Mouse (Mus musculus) forebrain, embryonic 12.5 days (tissue): ENCODE measurements at regions not wholly inside any gene's neighbourhood (a gene's known extent, or its start where the extent isn't known, plus 50 kb on each side); places are given as distances from the start of the nearest gene placed in this dataset.
"Not testable (repeated sequence)": the region's sequence is repeated elsewhere in the genome, so short reads cannot be mapped to it uniquely, and the experiment has no call there.

Experiments
- ATAC-seq: fragments of 200-750 bp; cut with Nextera tagmentation; 2 replicates; pipeline ENCODE4 v1.8.0; 2017; ENCODE audit warnings: moderate TSS enrichment; ENCODE audit not compliant: low FRiP score
- H3K27ac ChIP-seq: fragments of 300-500 bp; sonication (generic); 2 replicates; pipeline ENCODE4 v1.5.1; 2016; ENCODE audit warnings: mild to moderate bottlenecking
- H3K27me3 ChIP-seq: fragments of 300-500 bp; sonication (generic); 2 replicates; pipeline ENCODE4 v1.6.1; 2016; ENCODE audit warnings: mild to moderate bottlenecking
- H3K36me3 ChIP-seq: fragments of 300-500 bp; sonication (generic); replicated peaks from 2 replicates; pipeline ENCODE4 v1.6.1; 2016; ENCODE audit warnings: mild to moderate bottlenecking
- H3K4me1 ChIP-seq: fragments of 300-500 bp; sonication (generic); 2 replicates; pipeline ENCODE4 v1.6.1; 2016
- H3K4me2 ChIP-seq: fragments of 300-500 bp; sonication (generic); 2 replicates; pipeline ENCODE4 v1.6.1; 2016; ENCODE audit warnings: mild to moderate bottlenecking, moderate library complexity
- H3K4me3 ChIP-seq: fragments of 300-500 bp; sonication (generic); replicated peaks from 2 replicates; pipeline ENCODE4 v1.5.1; 2016; ENCODE audit warnings: mild to moderate bottlenecking
- H3K9ac ChIP-seq: fragments of 300-500 bp; sonication (generic); 2 replicates; pipeline ENCODE4 v1.6.1; 2016; ENCODE audit warnings: mild to moderate bottlenecking
- H3K9me3 ChIP-seq: fragments of 300-500 bp; sonication (generic); 2 replicates; pipeline ENCODE4 v1.6.1; 2016
- WGBS: fragments of 180-500 bp; shearing (Covaris S2); methylation state at CpG from one replicate; pipeline ENCODE4 v1.1.7; 2016; 5-methylcytosine and 5-hydroxymethylcytosine counted together

DNA sequence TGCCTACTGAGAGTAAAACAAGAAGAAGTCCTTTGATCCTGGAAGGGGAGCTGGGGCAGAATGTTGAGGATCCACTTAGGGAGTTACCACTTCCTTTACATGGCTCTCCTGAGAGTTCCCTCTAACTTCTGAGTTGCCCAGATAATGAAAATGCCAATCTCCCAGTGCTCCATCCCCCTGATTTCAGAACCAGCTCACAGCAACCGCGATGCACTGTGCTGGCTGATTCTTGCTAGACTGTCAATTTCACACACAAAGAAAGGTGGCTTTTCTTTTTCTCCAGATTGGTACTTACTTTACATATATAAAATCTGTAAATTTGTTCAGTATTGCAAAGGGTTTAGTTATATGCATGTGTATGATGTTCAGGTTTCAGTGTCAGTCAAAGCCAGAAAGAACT lies 1248.1 kb upstream of the Adam24 start:
- Histone ChIP-seq H3K36me3 (no peaks in the 10 kb centered on the region), H3K27me3 (no peaks in the 10 kb centered on the region), H3K9ac (no peak overlapping the region), H3K4me1 (no peaks in the 10 kb centered on the region), H3K4me2 (no peak overlapping the region), H3K4me3 (no peak overlapping the region), H3K27ac (no peak overlapping the region), H3K9me3 (no peaks in the 10 kb centered on the region)
- ATAC-seq, result no peak
- 79% methylated on average over 2 of the region's 2 CpGs for WGBS

DNA sequence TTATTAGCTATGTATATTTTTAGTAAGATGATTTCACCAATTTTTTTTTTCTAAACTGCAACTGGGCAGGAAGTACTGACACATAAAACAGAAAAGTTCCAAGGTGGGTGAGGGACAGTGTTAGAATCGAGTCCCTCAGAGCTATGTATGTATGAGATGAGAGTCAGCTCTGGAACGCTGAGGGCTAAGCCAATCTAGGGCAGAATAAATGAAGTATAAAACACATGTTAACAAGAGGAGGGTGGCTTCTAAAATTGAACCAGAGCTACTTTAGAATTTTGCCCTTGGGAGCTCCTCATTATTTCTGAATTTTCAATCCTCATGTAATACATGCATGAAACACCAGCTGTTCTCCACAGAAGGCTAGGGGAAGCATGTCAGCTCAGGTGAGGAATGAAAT lies 1247.5 kb upstream of the Adam24 start:
- Histone ChIP-seq H3K27ac (no peak overlapping the region), H3K4me1 (no peaks in the 10 kb centered on the region), H3K9ac (no peak overlapping the region), H3K4me3 (no peak overlapping the region), H3K9me3 (no peaks in the 10 kb centered on the region), H3K4me2 (no peak overlapping the region), H3K27me3 (no peaks in the 10 kb centered on the region), H3K36me3 (no peaks in the 10 kb centered on the region)
- ATAC-seq, result no peak
- 88% methylated on average over 2 of the region's 2 CpGs for WGBS

DNA sequence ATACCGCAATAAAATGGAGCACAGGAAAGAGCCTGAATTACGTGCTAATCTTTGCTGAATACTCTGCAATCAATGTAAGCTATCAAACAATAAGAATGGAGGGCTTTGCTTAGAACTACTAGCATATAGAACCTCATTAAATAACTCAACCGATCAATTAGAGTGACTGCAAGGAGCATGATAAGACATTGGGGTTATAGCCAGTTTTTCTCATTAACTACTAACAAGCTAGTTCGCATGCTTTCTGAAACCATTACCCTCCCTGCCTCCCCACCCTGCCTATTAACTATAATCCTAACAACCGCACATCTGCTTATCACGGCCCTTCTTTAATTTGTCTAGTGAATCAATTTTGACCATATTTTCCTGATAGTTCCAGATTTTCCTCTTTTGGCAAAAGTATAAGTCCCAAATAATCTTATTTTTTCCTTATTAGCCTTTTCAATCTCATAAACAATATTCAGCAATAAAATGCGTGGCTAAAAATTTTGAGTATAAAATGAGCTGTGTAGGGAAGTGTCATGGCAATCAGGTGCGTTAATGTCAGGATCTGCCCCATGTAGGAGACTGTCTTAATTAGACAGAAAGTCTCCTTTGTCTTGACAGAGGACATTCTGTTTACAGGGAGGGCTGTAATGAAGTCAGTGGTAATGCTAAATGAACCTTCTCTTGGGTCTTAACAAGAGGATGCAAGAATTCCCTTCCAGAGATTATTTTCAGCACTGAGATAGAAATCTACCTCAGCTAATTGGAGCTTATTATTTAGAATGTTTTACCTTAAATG lies 1234.1 kb upstream of the Adam24 start:
- Histone ChIP-seq H3K4me2 (no peak overlapping the region), H3K27me3 (no peaks in the 10 kb centered on the region), H3K4me3 (no peak overlapping the region), H3K9ac (no peak overlapping the region), H3K4me1 (no peaks in the 10 kb centered on the region), H3K36me3 (no peaks in the 10 kb centered on the region), H3K27ac (no peak overlapping the region), H3K9me3 (no peaks in the 10 kb centered on the region)
- peak; percentile 90; the same call in 1 of the 2 replicates for ATAC-seq
- 55% methylated on average over 8 of the region's 8 CpGs for WGBS

DNA sequence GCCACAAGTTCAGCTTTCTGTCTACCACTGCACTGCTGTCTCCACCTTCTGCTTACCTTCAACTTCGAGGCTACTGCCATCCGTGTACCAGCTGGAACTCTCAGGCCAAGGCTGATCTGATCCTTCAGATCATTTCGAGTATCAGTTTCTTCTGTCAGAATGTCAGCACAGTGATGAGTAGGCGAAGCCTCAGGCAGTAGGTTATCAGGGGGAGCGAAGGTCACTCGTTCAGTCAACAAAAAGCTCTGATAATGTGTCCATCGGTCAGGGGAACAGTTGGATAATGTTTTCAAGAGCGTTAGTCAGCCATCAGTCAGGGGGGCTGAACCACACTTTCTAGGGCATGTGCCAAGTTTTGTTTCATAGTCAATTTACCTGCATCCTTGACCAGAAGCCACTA lies 1183.7 kb upstream of the Adam24 start:
- H3K36me3 ChIP-seq, H3K4me3 ChIP-seq, H3K9ac ChIP-seq, H3K27me3 ChIP-seq, H3K9me3 ChIP-seq, H3K4me2 ChIP-seq, H3K27ac ChIP-seq, ATAC-seq, H3K4me1 ChIP-seq: not testable (repeated sequence)
- 86% methylated on average over 8 of the region's 8 CpGs for WGBS

DNA sequence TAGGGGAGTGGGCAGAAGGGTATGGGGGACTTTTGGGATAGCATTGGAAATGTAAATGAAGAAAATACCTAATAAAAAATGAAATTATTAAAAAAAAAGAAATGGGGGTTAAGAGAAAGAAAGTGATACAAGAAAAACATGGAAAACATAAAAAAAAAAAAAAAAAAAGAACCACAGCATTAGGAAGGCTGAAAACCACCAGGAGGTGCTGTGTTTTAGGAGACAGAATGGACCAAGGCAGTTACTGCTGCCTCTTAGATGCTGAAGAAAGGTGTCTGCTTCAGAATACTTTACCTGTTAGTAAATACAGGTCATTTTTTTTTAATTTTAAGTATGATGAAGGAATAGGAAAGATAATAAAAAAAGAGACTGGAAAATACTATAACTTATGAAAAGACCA lies 1174.5 kb upstream of the Adam24 start:
- H3K9ac ChIP-seq, result no peak overlapping the region
- H3K4me3 ChIP-seq, result no peak overlapping the region
- no peak overlapping the region for H3K4me2 ChIP-seq
- no peak overlapping the region for H3K27ac ChIP-seq
- no peaks in the 10 kb centered on the region for H3K27me3 ChIP-seq
- H3K4me1 ChIP-seq, result no peaks in the 10 kb centered on the region
- H3K9me3 ChIP-seq, result no peaks in the 10 kb centered on the region
- no peak for ATAC-seq
- no peaks in the 10 kb centered on the region for H3K36me3 ChIP-seq

DNA sequence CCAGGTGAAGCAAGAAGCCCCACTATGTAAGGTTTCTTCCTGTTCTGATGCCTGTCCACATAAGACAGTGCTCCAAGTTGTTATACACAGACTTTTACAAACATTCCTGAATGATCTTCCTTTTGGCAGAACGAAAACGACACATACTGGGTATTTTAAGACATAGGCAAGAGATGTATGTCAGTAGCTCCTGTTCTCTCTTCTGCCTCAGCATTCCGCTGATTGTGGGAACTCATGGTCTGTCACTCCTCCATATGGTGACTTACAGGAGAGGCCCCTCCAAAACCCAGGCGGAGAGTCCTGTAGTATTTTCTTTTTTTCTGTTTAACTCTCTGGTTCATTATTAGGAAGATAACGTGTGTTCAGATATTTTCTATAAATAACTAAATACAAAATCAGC lies 1170.6 kb upstream of the Adam24 start:
- Histone ChIP-seq H3K27me3 (no peaks in the 10 kb centered on the region), H3K36me3 (no peaks in the 10 kb centered on the region), H3K4me2 (no peak overlapping the region), H3K4me3 (no peak overlapping the region), H3K9me3 (no peaks in the 10 kb centered on the region), H3K27ac (no peak overlapping the region), H3K9ac (no peak overlapping the region), H3K4me1 (no peaks in the 10 kb centered on the region)
- ATAC-seq, result no peak
- WGBS, result 86% methylated on average over 5 of the region's 5 CpGs

DNA sequence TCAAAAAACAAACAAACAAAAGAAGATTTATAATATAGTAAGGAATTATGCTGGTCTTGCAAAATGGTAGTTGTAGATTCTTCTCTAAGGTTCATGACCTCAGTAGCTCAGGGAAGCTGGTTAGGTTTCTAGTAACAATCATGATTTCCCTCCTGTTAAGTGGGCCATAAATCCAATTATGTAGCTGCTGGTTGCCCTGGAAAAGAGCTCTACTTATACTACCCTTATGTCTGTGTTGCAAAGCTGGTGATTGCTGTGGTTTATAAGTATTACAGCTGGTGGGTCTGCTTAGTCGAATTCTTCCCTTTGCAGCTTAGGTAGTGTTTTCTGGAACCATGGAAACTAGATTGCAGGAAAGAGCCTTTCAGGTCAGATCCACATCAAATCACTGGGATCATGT lies 1161.9 kb upstream of the Adam24 start:
- ATAC-seq, result no peak
- 70% methylated on average over 1 of the region's 1 CpGs for WGBS
- H3K4me3 ChIP-seq, result no peak overlapping the region
- no peaks in the 10 kb centered on the region for H3K9me3 ChIP-seq
- H3K4me1 ChIP-seq, result no peaks in the 10 kb centered on the region
- H3K36me3 ChIP-seq, result no peaks in the 10 kb centered on the region
- H3K27ac ChIP-seq, result no peak overlapping the region
- H3K9ac ChIP-seq, result no peak overlapping the region
- H3K4me2 ChIP-seq, result no peak overlapping the region
- no peaks in the 10 kb centered on the region for H3K27me3 ChIP-seq
